Mouse (Mus musculus): ENCODE measurements around the gene Gsg1l2. TPM values are rescaled to one million over a fixed set of nuclear protein-coding genes. Genes with fewer than 3 reads are reported as not detected.

Gene Gsg1l2
- not detected in 2 replicates for total RNA-seq (2017)

- no peak for ATAC-seq (ENCODE audit: extremely low read depth, insufficient number of reproducible peaks, low FRiP score, poor library complexity, severe bottlenecking)
These were observed at the start of gene Gsg1l2 for GRCm38 (mm10) chr11:67774379-67774778. Gene Gsg1l2 (plus strand): TSS chr11:67774608.

DNA sequence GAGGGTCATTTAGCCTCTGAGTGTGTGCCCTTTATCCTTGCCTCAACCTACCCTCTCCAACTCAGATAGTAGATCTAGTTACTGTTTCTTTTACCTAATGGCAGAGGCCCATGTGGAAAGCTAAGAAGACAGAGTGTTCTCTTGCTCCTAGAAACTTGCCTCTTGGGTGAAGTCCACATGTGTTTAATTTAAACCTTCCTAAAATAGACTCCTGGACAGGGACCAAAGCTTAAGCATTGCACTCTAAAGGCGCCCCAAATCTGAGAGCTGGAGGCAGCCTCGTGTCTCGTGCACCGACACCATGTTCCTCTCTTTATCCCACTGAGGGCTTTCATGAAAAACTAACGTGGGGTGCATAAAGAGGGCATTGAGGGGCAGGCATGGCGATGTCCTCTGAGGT is 47.3 kb upstream of the Gsg1l2 start:
- ATAC-seq (ENCODE audit: extremely low read depth, insufficient number of reproducible peaks, low FRiP score, poor library complexity, severe bottlenecking): no peak

- no peak for ATAC-seq (ENCODE audit: extremely low read depth, insufficient number of reproducible peaks, low FRiP score, poor library complexity, severe bottlenecking)
These were observed 45.7 kb upstream of the Gsg1l2 start for GRCm38 (mm10) chr11:67728726-67729125.

GRCm38 (mm10) chr11:67731056-67731455 is 43.4 kb upstream of the Gsg1l2 start:
- no peak for ATAC-seq (ENCODE audit: extremely low read depth, insufficient number of reproducible peaks, low FRiP score, poor library complexity, severe bottlenecking)

DNA sequence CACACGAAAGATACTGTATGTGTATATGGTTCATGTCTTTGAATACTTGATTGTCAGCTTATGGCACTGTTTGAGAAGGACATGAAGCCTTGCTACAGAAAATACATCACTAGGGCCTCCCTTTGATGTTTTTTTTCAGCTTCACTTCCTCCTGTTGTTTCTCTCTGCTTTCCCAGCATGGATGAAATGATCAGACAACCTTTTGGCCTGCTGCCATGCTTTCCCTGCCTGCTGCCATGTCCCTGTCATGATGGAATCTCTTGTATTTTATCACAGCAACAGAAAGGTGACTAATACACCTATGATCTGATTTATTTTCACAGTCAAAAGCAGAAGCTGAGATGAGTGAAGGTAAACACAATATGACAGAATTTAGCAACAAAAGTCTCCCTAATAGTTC is 40.7 kb upstream of the Gsg1l2 start:
- ATAC-seq (ENCODE audit: extremely low read depth, insufficient number of reproducible peaks, low FRiP score, poor library complexity, severe bottlenecking): no peak

DNA sequence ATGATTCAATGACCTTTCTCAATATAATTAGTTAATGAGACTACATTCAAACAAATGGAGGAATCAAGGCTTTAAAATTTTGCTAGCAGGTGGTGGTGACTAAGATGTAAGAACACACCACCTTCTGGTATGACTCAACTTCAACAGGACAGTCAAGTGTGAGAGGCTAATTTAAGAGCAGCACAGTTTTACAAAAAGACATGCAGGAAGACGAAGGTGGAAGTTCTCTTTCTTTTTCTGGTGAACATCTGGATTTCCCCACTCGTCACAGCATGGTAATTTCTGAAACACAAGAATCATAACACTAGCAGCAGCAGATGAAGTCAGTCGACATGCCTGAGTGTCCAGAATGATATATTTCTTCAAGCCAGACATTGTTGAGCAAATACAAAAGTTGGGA is 39.8 kb upstream of the Gsg1l2 start:
- ATAC-seq (ENCODE audit: extremely low read depth, insufficient number of reproducible peaks, low FRiP score, poor library complexity, severe bottlenecking): no peak

- no peak for ATAC-seq (ENCODE audit: extremely low read depth, insufficient number of reproducible peaks, low FRiP score, poor library complexity, severe bottlenecking)
These were observed 36.1 kb upstream of the Gsg1l2 start for GRCm38 (mm10) chr11:67738345-67738744.

GRCm38 (mm10) chr11:67738846-67739490 is 35.4 kb upstream of the Gsg1l2 start:
- ATAC-seq (ENCODE audit: extremely low read depth, insufficient number of reproducible peaks, low FRiP score, poor library complexity, severe bottlenecking): no peak

GRCm38 (mm10) chr11:67741569-67741968 is 32.8 kb upstream of the Gsg1l2 start:
- no peak for ATAC-seq (ENCODE audit: extremely low read depth, insufficient number of reproducible peaks, low FRiP score, poor library complexity, severe bottlenecking)

DNA sequence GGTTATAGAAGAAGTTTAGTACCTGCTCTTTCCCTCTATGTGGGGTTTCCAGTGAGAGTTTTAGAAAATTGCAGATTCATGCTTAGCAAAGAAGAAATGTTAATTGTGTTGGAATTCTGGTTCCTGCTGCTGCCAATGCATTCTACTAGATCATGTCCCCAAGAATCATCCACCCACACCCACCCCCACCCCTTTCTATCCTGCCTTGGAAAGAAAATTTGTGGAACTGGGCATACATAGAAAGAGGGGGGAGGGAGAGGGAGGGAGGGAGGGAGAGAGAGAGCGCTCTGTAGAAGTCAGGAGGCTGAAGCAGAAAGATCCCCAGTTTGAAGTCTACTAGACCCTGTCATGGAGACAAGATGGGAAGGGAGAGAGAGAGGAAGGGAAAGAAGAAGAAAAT is 18.1 kb upstream of the Gsg1l2 start:
- no peak for ATAC-seq (ENCODE audit: extremely low read depth, insufficient number of reproducible peaks, low FRiP score, poor library complexity, severe bottlenecking)

DNA sequence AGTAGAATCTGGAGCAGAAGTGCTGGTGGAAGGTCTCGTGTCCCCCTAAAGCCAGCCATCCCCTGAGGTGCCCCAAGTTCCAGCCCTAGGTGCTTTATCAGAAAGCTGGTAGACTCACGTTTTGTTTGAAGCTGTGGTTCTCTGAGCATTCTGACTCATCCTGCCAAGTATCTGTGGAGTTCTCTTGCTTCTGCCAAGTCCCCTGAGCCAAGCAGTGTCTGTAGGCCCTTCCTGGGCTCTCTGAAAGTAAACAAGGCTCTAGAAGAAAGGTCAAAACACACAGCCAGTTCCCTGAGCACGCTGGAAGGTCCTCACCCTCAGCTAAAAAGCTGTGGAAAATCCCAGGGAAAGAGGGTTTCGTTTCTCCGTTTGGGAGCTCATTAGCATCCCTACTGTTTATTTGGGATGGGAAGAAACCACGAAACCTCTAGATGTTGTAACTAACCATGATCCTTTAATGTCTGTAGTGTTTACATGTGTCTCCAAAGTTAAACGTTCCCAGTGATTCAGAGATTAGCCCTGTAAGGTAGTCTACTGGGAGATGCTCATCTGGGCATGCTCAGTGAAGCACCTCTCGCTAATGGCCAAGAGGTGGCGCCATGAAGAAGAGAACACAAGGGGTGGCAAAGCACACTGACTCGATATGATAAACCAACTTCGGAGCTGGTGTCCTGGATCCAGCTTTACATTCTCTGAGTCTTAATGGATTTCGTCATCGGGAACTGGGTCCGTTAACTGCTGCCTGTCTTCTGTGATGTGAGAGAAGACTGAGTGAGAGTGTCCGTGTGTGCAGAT is 16.8 kb upstream of the Gsg1l2 start:
- no peak for ATAC-seq (ENCODE audit: extremely low read depth, insufficient number of reproducible peaks, low FRiP score, poor library complexity, severe bottlenecking)

GRCm38 (mm10) chr11:67771053-67771452 is 3.4 kb upstream of the Gsg1l2 start, which contains the start of gene Glp2r:
Gene Glp2r (minus strand): TSS chr11:67771153.
- no peak for ATAC-seq (ENCODE audit: extremely low read depth, insufficient number of reproducible peaks, low FRiP score, poor library complexity, severe bottlenecking)

GRCm38 (mm10) chr11:67771691-67772090 is 2.7 kb upstream of the Gsg1l2 start:
- no peak for ATAC-seq (ENCODE audit: extremely low read depth, insufficient number of reproducible peaks, low FRiP score, poor library complexity, severe bottlenecking)

DNA sequence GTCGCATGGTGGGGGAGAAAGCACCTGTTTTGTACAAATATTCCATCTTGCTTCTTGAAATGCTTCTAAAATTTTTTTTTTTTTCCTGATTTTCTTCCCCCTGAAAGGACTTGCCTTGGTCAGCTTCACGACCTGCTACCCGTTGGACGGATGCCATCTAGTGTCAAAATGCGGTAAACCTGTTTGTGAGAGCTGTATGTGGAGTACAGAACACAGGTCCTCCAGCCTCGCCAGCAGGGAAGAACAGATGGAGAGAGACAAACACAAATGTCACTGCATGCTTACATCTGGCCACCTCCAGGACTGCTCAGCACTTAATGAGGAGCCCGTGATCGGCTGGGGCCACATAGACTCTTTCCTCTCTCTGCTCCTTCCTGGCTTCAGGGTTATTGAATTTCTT is 1.8 kb upstream of the Gsg1l2 start:
- ATAC-seq (ENCODE audit: extremely low read depth, insufficient number of reproducible peaks, low FRiP score, poor library complexity, severe bottlenecking): no peak

- no peak for ATAC-seq (ENCODE audit: extremely low read depth, insufficient number of reproducible peaks, low FRiP score, poor library complexity, severe bottlenecking)
These were observed 15.8 kb downstream of the Gsg1l2 start for GRCm38 (mm10) chr11:67790182-67790581.

DNA sequence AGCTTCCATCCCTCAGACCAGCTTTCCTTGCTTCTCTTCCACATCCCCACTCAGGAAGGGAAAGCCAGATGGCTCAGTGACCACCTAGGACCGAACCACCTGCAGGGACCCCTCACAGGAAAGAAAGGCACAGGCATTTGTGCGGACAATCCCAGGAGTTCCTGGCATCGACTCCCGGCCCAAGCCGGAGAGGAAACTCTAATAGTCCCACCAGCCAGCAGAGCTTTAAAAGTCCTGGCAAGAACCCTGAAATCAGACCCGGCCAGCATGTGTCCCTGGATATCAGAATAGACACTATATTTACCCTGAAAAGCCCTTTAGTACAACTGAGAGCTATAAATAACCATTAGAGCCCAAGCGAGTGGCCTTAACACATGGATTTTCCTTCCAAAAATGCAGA is 23.5 kb downstream of the Gsg1l2 start, which contains the start of gene Dhrs7c:
Gene Dhrs7c (plus strand): TSS at position 257 of the 400 bp plus-strand sequence.
- no peak for ATAC-seq (ENCODE audit: extremely low read depth, insufficient number of reproducible peaks, low FRiP score, poor library complexity, severe bottlenecking)

DNA sequence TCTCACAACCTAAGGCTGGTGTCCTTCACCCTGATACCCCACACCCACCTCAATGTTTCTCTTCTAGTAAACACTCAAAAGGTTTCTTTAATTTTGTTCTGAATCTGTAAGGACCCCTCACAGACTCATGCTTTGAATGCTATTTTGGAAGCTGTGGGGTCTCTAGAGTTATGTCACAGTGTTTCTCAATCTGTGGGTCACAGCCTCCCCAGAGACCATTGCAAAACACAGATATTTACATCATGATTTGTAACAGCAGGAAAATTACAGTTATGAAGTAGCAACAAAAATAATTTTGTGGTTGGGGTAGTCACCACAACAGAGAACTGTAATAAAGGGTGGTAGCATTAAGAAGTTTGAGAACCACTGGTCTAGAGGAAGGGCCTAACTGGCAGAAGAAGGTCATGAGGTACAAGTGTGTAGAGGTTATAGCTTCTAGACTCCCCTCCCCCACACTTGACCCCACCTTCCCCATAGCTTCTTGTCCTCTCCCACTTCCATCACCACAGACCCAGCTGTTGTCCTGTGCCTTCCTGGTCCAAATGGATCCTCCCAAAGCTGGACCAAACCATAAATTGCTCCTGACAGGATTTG is 25.8 kb downstream of the Gsg1l2 start:
- no peak for ATAC-seq (ENCODE audit: extremely low read depth, insufficient number of reproducible peaks, low FRiP score, poor library complexity, severe bottlenecking)

DNA sequence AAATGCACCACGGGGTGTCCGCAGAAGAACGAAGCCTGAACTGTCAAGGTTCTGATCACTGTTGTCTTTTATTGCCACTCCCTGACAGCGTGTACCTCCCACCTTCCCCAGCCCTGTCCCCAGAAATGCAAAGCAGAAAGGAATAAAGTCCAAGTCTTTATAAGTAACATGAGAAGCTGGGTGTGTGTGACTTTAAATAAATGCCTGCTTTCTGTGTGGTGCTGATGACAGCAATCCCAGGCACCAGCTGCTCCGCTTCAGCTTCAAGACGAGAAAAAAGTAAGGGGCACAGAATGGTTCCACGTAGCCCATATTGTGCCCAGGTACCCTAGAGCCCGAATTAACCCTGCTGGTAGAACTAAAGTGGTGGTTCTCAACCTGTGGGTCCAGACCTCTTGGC is 26.8 kb downstream of the Gsg1l2 start:
- ATAC-seq (ENCODE audit: extremely low read depth, insufficient number of reproducible peaks, low FRiP score, poor library complexity, severe bottlenecking): no peak

DNA sequence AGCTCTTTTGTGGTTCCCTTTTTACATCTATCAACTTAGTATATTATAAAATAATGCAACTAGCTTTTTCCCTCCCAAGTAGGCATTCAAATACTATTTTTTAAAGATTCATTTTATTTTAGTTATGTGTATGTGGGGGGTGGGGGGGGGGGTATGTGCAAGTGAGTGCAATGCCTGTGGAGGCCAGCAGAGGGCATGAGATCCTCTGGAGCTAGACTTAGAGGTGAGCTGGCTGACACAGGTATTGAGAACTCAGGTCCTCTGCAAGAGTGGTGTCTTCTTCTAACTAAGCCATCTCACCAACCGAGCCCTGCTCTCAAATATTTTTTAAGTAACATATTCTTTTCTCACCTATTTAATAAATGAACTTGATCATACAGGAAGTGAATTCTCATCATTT is 31.1 kb downstream of the Gsg1l2 start:
- ATAC-seq (ENCODE audit: extremely low read depth, insufficient number of reproducible peaks, low FRiP score, poor library complexity, severe bottlenecking): no peak

Data from neutrophil, adult 5-6 weeks (primary cell).